Mouse (Mus musculus) cerebellum, adult 11 months (tissue): ENCODE results near the gene Uap1l1.
A peak's percentile ranks its signal among the peaks of the same experiment; 100 is the strongest.

Source experiments
- DNase-seq: peaks from one replicate; pipeline ENCODE4 v3.0.0; 2022

Gene Uap1l1

GRCm38 (mm10) chr2:25369996-25370395 is 4.5 kb upstream of the Uap1l1 start:
- no peak for DNase-seq

GRCm38 (mm10) chr2:25364761-25365090 is 756 bp downstream of the Uap1l1 start:
- DNase-seq = no peak

- no peak for DNase-seq
Measured at GRCm38 (mm10) chr2:25364313-25364712, 1.2 kb downstream of the Uap1l1 start.

GRCm38 (mm10) chr2:25363478-25364178 is 1.9 kb downstream of the Uap1l1 start:
- no peak for DNase-seq

- DNase-seq = no peak
Measured at GRCm38 (mm10) chr2:25359848-25360247, 5.6 kb downstream of the Uap1l1 start.

- DNase-seq = peak; percentile 78
Measured at GRCm38 (mm10) chr2:25356208-25357079, 9.0 kb downstream of the Uap1l1 start, which contains the start of gene Dpp7. TSS of gene Dpp7 (minus strand) at chr2:25356359.

- no peak for DNase-seq
Measured at GRCm38 (mm10) chr2:25355419-25356066, 9.9 kb downstream of the Uap1l1 start.

GRCm38 (mm10) chr2:25354211-25354610 is 11.3 kb downstream of the Uap1l1 start:
- no peak for DNase-seq

- DNase-seq = no peak
Measured at GRCm38 (mm10) chr2:25350701-25351100, 14.8 kb downstream of the Uap1l1 start.

GRCm38 (mm10) chr2:25349499-25349898 is 16.0 kb downstream of the Uap1l1 start:
- DNase-seq = no peak

- no peak for DNase-seq
Measured at GRCm38 (mm10) chr2:25348162-25348561, 17.3 kb downstream of the Uap1l1 start.

GRCm38 (mm10) chr2:25338303-25338702 is 27.2 kb downstream of the Uap1l1 start:
- no peak for DNase-seq

- DNase-seq = no peak
Measured at GRCm38 (mm10) chr2:25333569-25333968, 31.9 kb downstream of the Uap1l1 start.

- peak; percentile 99 for DNase-seq
Measured at GRCm38 (mm10) chr2:25332286-25333160, 33.0 kb downstream of the Uap1l1 start, which contains the start of gene Man1b1. TSS of gene Man1b1 (plus strand) at chr2:25332338.

GRCm38 (mm10) chr2:25331470-25331869 is 34.0 kb downstream of the Uap1l1 start:
- no peak for DNase-seq

- no peak for DNase-seq
Measured at GRCm38 (mm10) chr2:25328440-25328839, 37.0 kb downstream of the Uap1l1 start.

GRCm38 (mm10) chr2:25326036-25326435 is 39.4 kb downstream of the Uap1l1 start:
- no peak for DNase-seq

- no peak for DNase-seq
Measured at GRCm38 (mm10) chr2:25320084-25320483, 45.4 kb downstream of the Uap1l1 start.

GRCm38 (mm10) chr2:25318971-25319773 is 46.3 kb downstream of the Uap1l1 start, which contains the start of gene Grin1:
TSS of gene Grin1 (minus strand) at chr2:25319187.
- peak; percentile 87 for DNase-seq

- peak; percentile 57 for DNase-seq
Measured at GRCm38 (mm10) chr2:25318119-25318966, 47.1 kb downstream of the Uap1l1 start.

- no peak for DNase-seq
Measured at GRCm38 (mm10) chr2:25311491-25311891, 54.0 kb downstream of the Uap1l1 start.
